ENCODE assay signal across 10 mouse cellular contexts in genomic region chr10:6915991-6916390, GRCm38 (mm10).
DNase-seq lines count a peak whose midpoint lies in the region; ATAC-seq and TF ChIP-seq lines count a peak whose summit lies in the region.
"Had no signal": no experiment of that assay in that cellular context is flagged by ENCODE, and none has a peak within 500 bp of the region (broad histone marks: within the 10 kb centered on the region; RNA-seq: fewer than 3 reads in every experiment).

No protein-coding gene starts in this region.

- H3K9ac ChIP-seq in hindbrain, embryonic 15.5 days, result no peak overlapping the region
- no peak overlapping the region for H3K9ac ChIP-seq in hindbrain, postnatal 0 days (replicated peaks; ENCODE audit: low read length)
- no peak overlapping the region for H3K9ac ChIP-seq in midbrain, embryonic 16.5 days (ENCODE audit: low read depth, low read length)
- H3K9ac ChIP-seq: intestine, embryonic 15.5 days had no signal

- H3K36me3 ChIP-seq in hindbrain, embryonic 15.5 days, result no peaks in the 10 kb centered on the region
- H3K36me3 ChIP-seq in hindbrain, postnatal 0 days (ENCODE audit: insufficient read depth, low read length), result no peaks in the 10 kb centered on the region
- no peaks in the 10 kb centered on the region for H3K36me3 ChIP-seq in midbrain, embryonic 16.5 days (ENCODE audit: control insufficient read depth, insufficient read depth, low read length)
- H3K36me3 ChIP-seq: heart, embryonic 10.5 days; intestine, embryonic 15.5 days had no signal

- peak overlapping the region; percentile 36; the same call in 1 of the 2 replicates for H3K27ac ChIP-seq in hindbrain, embryonic 15.5 days (replicated peaks)
- no peak overlapping the region for H3K27ac ChIP-seq in hindbrain, postnatal 0 days
- H3K27ac ChIP-seq in midbrain, embryonic 16.5 days (ENCODE audit: low read length), result peak overlapping the region; percentile 64; the same call in 1 of the 2 replicates
- H3K27ac ChIP-seq: heart, embryonic 10.5 days; intestine, embryonic 15.5 days had no signal

- ATAC-seq in hindbrain, embryonic 15.5 days (ENCODE audit: low FRiP score, low read depth), result no peak
- ATAC-seq in hindbrain, postnatal 0 days, result no peak
- ATAC-seq in midbrain, embryonic 16.5 days, result 0 out of 2 replicates have a peak, but pooled peaks have one; percentile 56

- no peaks in the 10 kb centered on the region for H3K9me3 ChIP-seq in hindbrain, embryonic 15.5 days
- no peaks in the 10 kb centered on the region for H3K9me3 ChIP-seq in hindbrain, postnatal 0 days (ENCODE audit: low read length)
- H3K9me3 ChIP-seq in midbrain, embryonic 16.5 days (replicated peaks; ENCODE audit: control insufficient read depth, low read length, poor library complexity, severe bottlenecking), result no peaks in the 10 kb centered on the region
- H3K9me3 ChIP-seq: heart, embryonic 10.5 days; intestine, embryonic 15.5 days had no signal

- no peak overlapping the region for H3K4me3 ChIP-seq in hindbrain, embryonic 15.5 days
- no peak overlapping the region for H3K4me3 ChIP-seq in hindbrain, postnatal 0 days (ENCODE audit: low read length)
- no peak overlapping the region for H3K4me3 ChIP-seq in midbrain, embryonic 16.5 days (ENCODE audit: low read depth, low read length)
- H3K4me3 ChIP-seq: heart, embryonic 10.5 days; intestine, embryonic 15.5 days had no signal

- H3K4me2 ChIP-seq in hindbrain, embryonic 15.5 days, result no peak overlapping the region
- H3K4me2 ChIP-seq in hindbrain, postnatal 0 days (ENCODE audit: low read depth, low read length), result no peak overlapping the region
- no peak overlapping the region for H3K4me2 ChIP-seq in midbrain, embryonic 16.5 days (ENCODE audit: low read length)
- H3K4me2 ChIP-seq: intestine, embryonic 15.5 days had no signal

- H3K4me1 ChIP-seq in hindbrain, embryonic 15.5 days (replicated peaks), result peaks cover 13% of the 10 kb centered on the region
- H3K4me1 ChIP-seq in hindbrain, postnatal 0 days (ENCODE audit: insufficient read depth, low read length), result peaks cover 6% of the 10 kb centered on the region; the same call in 1 of the 2 replicates
- H3K4me1 ChIP-seq in midbrain, embryonic 16.5 days (ENCODE audit: control insufficient read depth, insufficient read depth, low read length), result peaks cover 15% of the 10 kb centered on the region
- H3K4me1 ChIP-seq: heart, embryonic 10.5 days; intestine, embryonic 15.5 days had no signal

- no peaks in the 10 kb centered on the region for H3K27me3 ChIP-seq in hindbrain, embryonic 15.5 days
- H3K27me3 ChIP-seq in hindbrain, postnatal 0 days (ENCODE audit: insufficient read depth, low read length), result no peaks in the 10 kb centered on the region
- H3K27me3 ChIP-seq in midbrain, embryonic 16.5 days (ENCODE audit: control insufficient read depth, insufficient read depth, low read depth, low read length), result no peaks in the 10 kb centered on the region
- H3K27me3 ChIP-seq: intestine, embryonic 15.5 days had no signal

- WGBS in hindbrain, embryonic 15.5 days, result 44% methylated on average over 1 of the region's 1 CpGs
- WGBS in hindbrain, postnatal 0 days, result 46% methylated on average over 1 of the region's 1 CpGs
- WGBS in midbrain, embryonic 16.5 days, result 26% methylated on average over 1 of the region's 1 CpGs

- TF ChIP-seq CTCF in hindbrain, postnatal 0 days (IDR thresholded peaks at IDR 0.05; ENCODE audit: low read depth), result no peak
- no peak for TF ChIP-seq CTCF in brain, embryonic 14.5 days (IDR thresholded peaks at IDR 0.05; ENCODE audit: borderline replicate concordance, extremely low read depth, insufficient read depth, insufficient read length)

- intact Hi-C loops in heart, postnatal 36 days (cut with DNase I), result no loop called here

- TF ChIP-seq POLR2A in brain, embryonic 14.5 days (IDR thresholded peaks at IDR 0.05; ENCODE audit: borderline replicate concordance, extremely low read depth, insufficient read depth, insufficient read length, poor library complexity, severe bottlenecking), result no peak

- no peak for DNase-seq in hindbrain, postnatal 0 days (ENCODE audit: low spot score)
- DNase-seq in brain, adult 2 months (ENCODE audit: low read depth, low spot score), result peak; percentile 24
- DNase-seq in brain, embryonic 14.5 days (ENCODE audit: low read depth), result peak; percentile 15
- DNase-seq in heart, postnatal 36 days, result no peak
- DNase-seq in liver, result no peak
- DNase-seq: gastrocnemius, postnatal 25 days had no signal

Comparison
In these comparisons a context has a peak if more than half of its experiments do, and no peak if none do; other contexts are left out.
1. DNase-seq: peak in brain, adult 2 months (single experiment) and brain, embryonic 14.5 days (single experiment); none in hindbrain, postnatal 0 days (single experiment), heart, postnatal 36 days (0 of 2) and liver (single experiment).